Mouse (Mus musculus) thymus, postnatal 0 days (tissue): ENCODE measurements at regions not wholly inside any gene's neighbourhood (a gene's known extent, or its start where the extent isn't known, plus 50 kb on each side); places are given as distances from the start of the nearest gene placed in this dataset.

ENCODE experiments used
- DNase-seq: peaks from one replicate; pipeline ENCODE4 v3.0.0-alpha.2; 2015; ENCODE audit warnings: low spot score

- DNase-seq: peak; percentile 26
Measured at GRCm38 (mm10) chr2:114260397-114261071, 59.3 kb upstream of the Zfp770 start.

GRCm38 (mm10) chr2:114259539-114259938 is 58.3 kb upstream of the Zfp770 start:
- no peak for DNase-seq
